Comparison of ENCODE assay signal across 12 mouse cellular contexts in genomic region chr7:144489067-144489774, GRCm38 (mm10). TPM values are rescaled to one million over a fixed set of nuclear protein-coding genes. Genes with fewer than 3 reads are reported as not detected.
DNase-seq lines count a peak whose midpoint lies in the region; ATAC-seq lines count a peak whose summit lies in the region.
"Had no signal": no experiment of that assay in that cellular context is flagged by ENCODE, and none has a peak within 500 bp of the region (broad histone marks: within the 10 kb centered on the region; RNA-seq: fewer than 3 reads in every experiment).

No protein-coding gene starts in this region.

- ATAC-seq in heart, embryonic 14.5 days (ENCODE audit: insufficient number of reproducible peaks, insufficient read depth, low FRiP score, low read depth): peak; percentile 81
- peak; percentile 20; the same call in 1 of the 2 replicates for ATAC-seq in liver, embryonic 15.5 days (ENCODE audit: insufficient read depth)
- ATAC-seq in hindbrain, embryonic 14.5 days (ENCODE audit: low FRiP score): no peak
- ATAC-seq: forebrain, embryonic 15.5 days had no signal

- no peaks in the 10 kb centered on the region for H3K9me3 ChIP-seq in heart, embryonic 14.5 days (ENCODE audit: control insufficient read depth, low read length)
- H3K9me3 ChIP-seq in liver, embryonic 15.5 days (replicated peaks): no peaks in the 10 kb centered on the region
- H3K9me3 ChIP-seq in hindbrain, embryonic 14.5 days (ENCODE audit: control insufficient read depth, low read length): no peaks in the 10 kb centered on the region
- H3K9me3 ChIP-seq: forebrain, embryonic 15.5 days; hindbrain, embryonic 12.5 days had no signal

- peak overlapping the region; percentile 52; the same call in 1 of the 2 replicates for H3K9ac ChIP-seq in heart, embryonic 14.5 days (ENCODE audit: low read length)
- no peak overlapping the region for H3K9ac ChIP-seq in liver, embryonic 15.5 days
- no peak overlapping the region for H3K9ac ChIP-seq in hindbrain, embryonic 14.5 days
- H3K9ac ChIP-seq: forebrain, embryonic 15.5 days; hindbrain, embryonic 12.5 days had no signal

- WGBS in heart, embryonic 14.5 days: 5% methylated on average over 6 of the region's 6 CpGs
- 14% methylated on average over 6 of the region's 6 CpGs for WGBS in liver, embryonic 15.5 days (ENCODE audit: insufficient replicate concordance)
- 87% methylated on average over 6 of the region's 6 CpGs for WGBS in hindbrain, embryonic 14.5 days

- peaks cover 29 to 47% of the 10 kb centered on the region in 2 experiments for H3K4me1 ChIP-seq in heart, embryonic 14.5 days (ENCODE audit: control insufficient read depth in 2 of 2, insufficient read depth in 2 of 2, low read length in 2 of 2)
- H3K4me1 ChIP-seq in liver, embryonic 15.5 days (replicated peaks): peaks cover 55% of the 10 kb centered on the region
- H3K4me1 ChIP-seq in hindbrain, embryonic 14.5 days (replicated peaks; ENCODE audit: control insufficient read depth, insufficient read depth, low read length): no peaks in the 10 kb centered on the region
- H3K4me1 ChIP-seq: forebrain, embryonic 15.5 days; hindbrain, embryonic 12.5 days had no signal

- H3K27me3 ChIP-seq in heart, embryonic 14.5 days (ENCODE audit: control insufficient read depth, insufficient read depth, low read length): no peaks in the 10 kb centered on the region
- no peaks in the 10 kb centered on the region for H3K27me3 ChIP-seq in liver, embryonic 15.5 days
- H3K27me3 ChIP-seq in hindbrain, embryonic 14.5 days (ENCODE audit: control insufficient read depth, insufficient read depth, low read length): no peaks in the 10 kb centered on the region
- H3K27me3 ChIP-seq: forebrain, embryonic 15.5 days; hindbrain, embryonic 12.5 days had no signal

- DNase-seq in urinary bladder, postnatal 14 days (ENCODE audit: low spot score): peak; percentile 21
- no peak for DNase-seq in urinary bladder, adult 2 months (ENCODE audit: low spot score)
- DNase-seq in yolk sac, embryonic 10.5 days (ENCODE audit: low spot score): peak; percentile 35
- no peak for DNase-seq in spleen, postnatal 14 days (ENCODE audit: low spot score in 2 of 2)
- DNase-seq in hindbrain, embryonic 14.5 days (ENCODE audit: low spot score): no peak
- DNase-seq in layer of hippocampus, adult 8-10 months (ENCODE audit: low spot score in 2 of 2): no peak
- DNase-seq: adrenal gland, postnatal 36 days had no signal

- H3K27ac ChIP-seq in heart, embryonic 14.5 days (replicated peaks in 1 of 2; ENCODE audit: control insufficient read depth in 1 of 2, insufficient read depth in 1 of 2, low read depth in 2 of 2, low read length in 2 of 2): peak overlapping the region; percentile 93 to 95
- peak overlapping the region; percentile 14; the same call in 1 of the 2 replicates for H3K27ac ChIP-seq in liver, embryonic 15.5 days (replicated peaks)
- H3K27ac ChIP-seq in hindbrain, embryonic 14.5 days: no peak overlapping the region
- H3K27ac ChIP-seq: forebrain, embryonic 15.5 days; hindbrain, embryonic 12.5 days; layer of hippocampus, adult 2 months had no signal

- peaks cover 70% of the 10 kb centered on the region for H3K36me3 ChIP-seq in heart, embryonic 14.5 days (ENCODE audit: control insufficient read depth, insufficient read depth, low read length)
- H3K36me3 ChIP-seq in liver, embryonic 15.5 days (replicated peaks): peaks cover 54% of the 10 kb centered on the region
- H3K36me3 ChIP-seq in hindbrain, embryonic 14.5 days (replicated peaks; ENCODE audit: control insufficient read depth, insufficient read depth): peaks cover 90% of the 10 kb centered on the region

- peak overlapping the region; percentile 42 for H3K4me2 ChIP-seq in heart, embryonic 14.5 days (ENCODE audit: low read length)
- H3K4me2 ChIP-seq in liver, embryonic 15.5 days: no peak overlapping the region
- H3K4me2 ChIP-seq in hindbrain, embryonic 14.5 days (replicated peaks): no peak overlapping the region
- H3K4me2 ChIP-seq: forebrain, embryonic 15.5 days; hindbrain, embryonic 12.5 days had no signal

- H3K4me3 ChIP-seq in heart, embryonic 14.5 days (ENCODE audit: control insufficient read depth in 1 of 2, insufficient read depth in 1 of 2, low read depth in 1 of 2, low read length in 2 of 2): no peak overlapping the region
- no peak overlapping the region for H3K4me3 ChIP-seq in liver, embryonic 15.5 days (replicated peaks)
- no peak overlapping the region for H3K4me3 ChIP-seq in hindbrain, embryonic 14.5 days (replicated peaks; ENCODE audit: low read length)
- H3K4me3 ChIP-seq: forebrain, embryonic 15.5 days; hindbrain, embryonic 12.5 days; layer of hippocampus, adult 2 months had no signal

RNA-seq across cellular contexts. Expression of gene Cttn, which starts 18.4 kb away (rescaled TPM):
- polyA plus RNA-seq in urinary bladder, adult 2 months (2012; rRNA removed): 219 and 245 TPM in 2 replicates
- polyA plus RNA-seq in heart, embryonic 14.5 days (2014; fragmentation: Nextera tagmentation; extraction: Ambion mirVana): 121 and 128 TPM in 2 replicates
- 32.9 and 35.8 TPM in 2 replicates for polyA plus RNA-seq in liver, embryonic 15.5 days (2015; fragmentation: Nextera tagmentation; extraction: Ambion mirVana)
- 165 and 174 TPM in 2 replicates for polyA plus RNA-seq in hindbrain, embryonic 14.5 days (2014; fragmentation: Nextera tagmentation; extraction: Ambion mirVana)
- total RNA-seq in layer of hippocampus, adult 8-10 months (2022): 100 to 1,000 TPM; 151 to 178 (median 164) TPM

Comparison
In these comparisons a context has a peak if more than half of its experiments do, and no peak if none do; other contexts are left out.
1. DNase-seq: peak in urinary bladder, postnatal 14 days (single experiment) and yolk sac, embryonic 10.5 days (single experiment); none in urinary bladder, adult 2 months (single experiment), spleen, postnatal 14 days (0 of 2), hindbrain, embryonic 14.5 days (single experiment) and layer of hippocampus, adult 8-10 months (0 of 2).